Mouse (Mus musculus) olfactory bulb, adult 2 months (tissue): ENCODE measurements at regions not wholly inside any gene's neighbourhood (a gene's known extent, or its start where the extent isn't known, plus 50 kb on each side); places are given as distances from the start of the nearest gene placed in this dataset.
A peak's percentile ranks its signal among the peaks of the same experiment; 100 is the strongest.

Experiments
- H3K27ac ChIP-seq: fragments of 200-500 bp; 2 replicates; pipeline ENCODE4 v1.5.1; 2012; ENCODE audit warnings: low read depth, low read length; ENCODE audit not compliant: insufficient read depth
- H3K4me1 ChIP-seq: fragments of 200-500 bp; 2 replicates; pipeline ENCODE4 v1.6.1; 2012; ENCODE audit warnings: low read length; ENCODE audit not compliant: control insufficient read depth, insufficient read depth
- H3K4me3 ChIP-seq: fragments of 200-500 bp; 2 replicates; pipeline ENCODE4 v1.5.1; 2012; ENCODE audit warnings: mild to moderate bottlenecking, low read depth, low read length, moderate library complexity; ENCODE audit not compliant: insufficient read depth
- CTCF ChIP-seq: fragments of 200-500 bp; IDR thresholded peaks from 2 replicates; pipeline ENCODE4 v1.5.1; 2012; ENCODE audit warnings: low read depth, mild to moderate bottlenecking, low read length, moderate library complexity; ENCODE audit not compliant: insufficient read depth
- POLR2A ChIP-seq: fragments of 200-500 bp; IDR thresholded peaks from 2 replicates; pipeline ENCODE4 v1.6.1; 2012; ENCODE audit warnings: mild to moderate bottlenecking, low read depth, low read length, moderate library complexity; ENCODE audit not compliant: insufficient read depth
- WGBS: fragments of 180-500 bp; shearing (Covaris S2); methylation state at CpG from one replicate; pipeline ENCODE4 v1.1.7; 2018; 5-methylcytosine and 5-hydroxymethylcytosine counted together

DNA sequence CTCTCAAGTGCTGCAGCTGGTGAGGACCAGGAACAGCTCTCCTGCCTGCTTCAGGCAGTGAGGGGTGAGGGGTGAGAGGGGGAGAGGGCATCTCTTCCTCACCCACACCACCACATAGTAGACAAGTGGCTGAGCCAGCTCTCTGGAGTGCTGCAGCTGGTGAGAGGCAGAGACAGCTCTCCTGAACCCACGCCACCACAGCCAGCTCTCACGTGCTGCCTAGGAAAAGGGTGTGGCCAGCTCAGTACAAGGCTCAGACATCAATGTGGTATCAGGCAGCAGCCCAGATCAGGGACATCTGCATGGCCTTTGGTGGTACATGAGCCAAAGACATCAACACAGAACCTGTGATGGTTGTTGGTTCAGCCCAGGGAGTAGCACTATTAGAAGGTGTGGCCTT lies 53.9 kb upstream of the Bhlhe23 start:
- Histone ChIP-seq H3K27ac (0 out of 2 replicates have a peak overlapping the region, but pooled peaks have one; percentile 16), H3K4me1 (peaks cover 31% of the 10 kb centered on the region), H3K4me3 (no peak overlapping the region)
- TF ChIP-seq POLR2A (no peak), CTCF (no peak)
- 32% methylated on average over 2 of the region's 2 CpGs for WGBS

DNA sequence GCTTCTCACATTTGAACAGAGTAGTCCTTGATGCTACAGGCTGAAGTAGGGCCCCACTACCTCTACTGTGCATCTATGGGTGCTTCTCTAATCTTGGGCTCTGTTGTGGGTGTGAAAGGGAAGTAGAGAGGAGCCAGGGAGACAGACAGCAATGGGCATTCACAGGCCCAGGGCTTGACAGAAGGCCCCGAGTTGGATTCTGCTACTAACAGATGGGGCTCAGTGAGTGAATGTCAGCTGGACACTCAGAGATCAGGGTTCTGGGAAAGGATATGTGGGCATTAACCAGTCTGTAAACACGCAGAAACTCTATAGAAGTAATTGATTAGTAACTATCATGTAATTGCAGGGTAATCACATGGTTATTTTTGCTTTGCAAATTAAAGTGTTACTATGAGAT lies 51.4 kb upstream of the Bhlhe23 start:
- Histone ChIP-seq H3K27ac (peak overlapping the region; percentile 35), H3K4me3 (no peak overlapping the region), H3K4me1 (peaks cover 48% of the 10 kb centered on the region)
- TF ChIP-seq CTCF (no peak), POLR2A (no peak)
- WGBS = 29% methylated on average over 2 of the region's 2 CpGs

- no peak overlapping the region for H3K4me3 ChIP-seq
- 86% methylated on average over 1 of the region's 1 CpGs for WGBS
- TF ChIP-seq POLR2A = no peak
- H3K27ac ChIP-seq = peak overlapping the region; percentile 99
- peaks cover 55% of the 10 kb centered on the region for H3K4me1 ChIP-seq
Observed at GRCm38 (mm10) chr2:180826742-180827141, 50.0 kb upstream of the Bhlhe23 start.
